Mouse (Mus musculus): ENCODE measurements around the gene Gpr119. TPM values are rescaled to one million over a fixed set of nuclear protein-coding genes. Genes with fewer than 3 reads are reported as not detected.
A peak's percentile ranks its signal among the peaks of the same experiment; 100 is the strongest.

Gpr119 gene
- polyA plus RNA-seq, 2 experiments: not detected

DNA sequence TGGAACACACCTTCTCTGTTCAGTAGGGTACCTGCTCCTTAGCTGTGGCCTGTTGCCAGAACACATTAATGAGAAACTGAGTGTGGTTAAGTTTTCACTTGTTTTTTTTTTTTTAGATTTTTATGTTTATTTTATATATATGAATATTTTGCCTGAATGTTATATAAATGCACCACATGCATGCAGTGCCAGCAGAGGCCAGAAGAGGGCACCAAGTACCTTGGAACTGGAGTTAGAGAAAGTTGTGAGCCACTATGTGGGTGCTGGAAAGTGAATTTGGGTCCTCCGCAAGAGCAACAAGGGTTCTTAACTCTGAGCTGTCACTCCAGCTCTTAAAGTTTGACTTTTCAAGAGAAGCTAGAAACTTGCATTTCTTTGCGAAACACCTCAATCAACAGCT, 30.2 kb downstream of the Gpr119 start:
- no peaks in the 10 kb centered on the region for H3K36me3 ChIP-seq (replicated peaks; ENCODE audit: control insufficient read depth, insufficient read depth, low read depth)
- WGBS (ENCODE audit: insufficient replicate concordance): 78% methylated on average over 2 of the region's 2 CpGs
- H3K27me3 ChIP-seq (ENCODE audit: control insufficient read depth, insufficient read depth, low read length): no peaks in the 10 kb centered on the region
- no peak overlapping the region for H3K4me2 ChIP-seq (ENCODE audit: low read depth)
- no peak for DNase-seq (ENCODE audit: low read depth in 3 of 3, low spot score in 3 of 3)
- no peak for TF ChIP-seq EP300 (IDR thresholded peaks at IDR 0.05; ENCODE audit: low read depth)
- TF ChIP-seq CTCF (IDR thresholded peaks at IDR 0.05; ENCODE audit: low read depth): peak; percentile 67
- H3K9ac ChIP-seq (replicated peaks): no peak overlapping the region
- H3K4me3 ChIP-seq (ENCODE audit: insufficient read depth in 1 of 2, low read depth in 2 of 2, low read length in 2 of 2): no peak overlapping the region
- no peaks in the 10 kb centered on the region for H3K4me1 ChIP-seq (replicated peaks; ENCODE audit: control insufficient read depth in 2 of 2, insufficient read depth in 2 of 2, low read length in 1 of 2)
- no peak for ATAC-seq (ENCODE audit: insufficient read depth)
- no peak overlapping the region for H3K27ac ChIP-seq
- H3K9me3 ChIP-seq (ENCODE audit: control insufficient read depth, low read length): no peaks in the 10 kb centered on the region

DNA sequence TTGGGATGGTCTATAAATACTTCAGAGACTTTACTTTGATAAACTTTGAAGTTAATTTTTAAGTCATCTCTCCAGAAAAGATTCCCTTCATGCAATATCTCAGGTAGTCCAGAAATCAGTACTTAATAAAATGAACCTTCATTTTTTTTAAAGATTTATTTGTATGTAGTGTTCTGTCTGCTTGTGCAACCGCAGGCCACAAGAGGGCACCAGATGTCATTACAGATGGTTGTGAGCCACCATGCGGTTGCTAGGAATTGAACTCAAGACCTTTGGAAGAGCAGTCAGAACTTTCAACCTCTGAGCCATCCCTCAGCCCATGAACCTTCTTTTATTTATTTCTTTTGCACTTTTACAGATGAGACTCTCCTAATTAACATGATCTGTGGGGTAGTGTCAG, 37.2 kb downstream of the Gpr119 start:
- H3K9me3 ChIP-seq (ENCODE audit: control insufficient read depth, low read length): no peaks in the 10 kb centered on the region
- H3K9ac ChIP-seq (replicated peaks): no peak overlapping the region
- no peaks in the 10 kb centered on the region for H3K4me1 ChIP-seq (replicated peaks; ENCODE audit: control insufficient read depth in 2 of 2, insufficient read depth in 2 of 2, low read length in 1 of 2)
- peak; percentile 44 for TF ChIP-seq CTCF (IDR thresholded peaks at IDR 0.05; ENCODE audit: low read depth)
- TF ChIP-seq EP300 (IDR thresholded peaks at IDR 0.05; ENCODE audit: low read depth): no peak
- ATAC-seq (ENCODE audit: insufficient read depth): no peak
- H3K4me2 ChIP-seq (ENCODE audit: low read depth): no peak overlapping the region
- H3K4me3 ChIP-seq (ENCODE audit: insufficient read depth in 1 of 2, low read depth in 2 of 2, low read length in 2 of 2): no peak overlapping the region
- H3K27me3 ChIP-seq (ENCODE audit: control insufficient read depth, insufficient read depth, low read length): no peaks in the 10 kb centered on the region
- no peak overlapping the region for H3K27ac ChIP-seq
- H3K36me3 ChIP-seq (replicated peaks; ENCODE audit: control insufficient read depth, insufficient read depth, low read depth): no peaks in the 10 kb centered on the region
- whole genome bisulfite sequencing (ENCODE audit: insufficient replicate concordance): 48% methylated on average over 2 of the region's 2 CpGs
- no peak for DNase-seq (ENCODE audit: low read depth in 3 of 3, low spot score in 3 of 3)

GRCm38 (mm10) chrX:48624054-48624420, 50.2 kb downstream of the Gpr119 start:
- WGBS (ENCODE audit: insufficient replicate concordance): 15% methylated on average over 9 of the region's 9 CpGs
- TF ChIP-seq EP300 (IDR thresholded peaks at IDR 0.05; ENCODE audit: low read depth) (no peak), CTCF (IDR thresholded peaks at IDR 0.05; ENCODE audit: low read depth) (no peak)
- Histone ChIP-seq H3K27me3 (ENCODE audit: control insufficient read depth, insufficient read depth, low read length) (no peaks in the 10 kb centered on the region), H3K9me3 (ENCODE audit: control insufficient read depth, low read length) (no peaks in the 10 kb centered on the region), H3K27ac (no peak overlapping the region), H3K36me3 (replicated peaks; ENCODE audit: control insufficient read depth, insufficient read depth, low read depth) (no peaks in the 10 kb centered on the region), H3K9ac (replicated peaks) (peak overlapping the region; percentile 65), H3K4me3 (ENCODE audit: insufficient read depth in 1 of 2, low read depth in 2 of 2, low read length in 2 of 2) (peak overlapping the region; percentile 69 to 84), H3K4me1 (replicated peaks; ENCODE audit: control insufficient read depth in 2 of 2, insufficient read depth in 2 of 2, low read length in 1 of 2) (no peaks in the 10 kb centered on the region), H3K4me2 (ENCODE audit: low read depth) (peak overlapping the region; percentile 73)
- ATAC-seq (ENCODE audit: insufficient read depth): no peak
- no peak for DNase-seq (ENCODE audit: low read depth in 3 of 3, low spot score in 3 of 3)

DNA sequence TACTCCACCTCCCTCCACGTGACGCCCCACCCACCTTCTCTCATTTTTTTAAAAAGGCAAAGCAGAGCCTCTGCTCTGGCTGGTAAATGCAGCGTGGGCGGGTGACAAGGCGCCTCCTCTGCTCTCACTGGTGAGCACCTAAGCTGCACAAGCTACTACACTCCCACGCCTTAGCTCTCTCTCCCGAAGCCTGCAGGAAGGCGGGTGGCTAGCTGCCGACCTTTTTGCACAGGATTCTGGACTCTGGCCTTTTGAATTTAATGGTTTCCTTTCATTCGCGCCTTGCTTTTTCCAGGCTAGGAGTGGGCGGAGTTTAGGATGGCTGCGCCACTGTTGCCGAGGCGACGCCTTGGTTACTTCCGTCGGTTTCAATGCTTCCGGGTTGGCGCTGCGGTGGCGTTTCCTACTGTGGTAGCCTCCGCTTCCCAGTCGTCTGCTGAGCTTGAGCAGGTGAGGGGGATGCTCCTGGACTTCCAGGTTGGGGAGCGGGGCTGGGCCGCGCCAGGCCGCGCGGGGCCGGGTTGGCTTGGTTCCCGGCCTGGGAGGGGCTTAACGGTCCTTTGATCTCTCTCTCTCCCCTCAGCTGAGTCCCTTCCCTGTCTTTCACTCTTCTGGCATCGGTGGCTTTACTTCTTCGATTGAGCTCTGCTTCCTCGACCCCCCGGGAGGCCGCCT, 50.8 kb downstream of the Gpr119 start, which contains the start of gene Slc25a14:
Gene Slc25a14 (plus strand): TSS at position 35 of the 675 bp plus-strand sequence.
- H3K9ac ChIP-seq (replicated peaks): peak within 1 kb of the TSS; percentile 65
- H3K4me3 ChIP-seq (ENCODE audit: insufficient read depth in 1 of 2, low read depth in 2 of 2, low read length in 2 of 2): peak within 1 kb of the TSS; percentile 69 to 84
- no peaks in the 10 kb centered on the region for H3K9me3 ChIP-seq (ENCODE audit: control insufficient read depth, low read length)
- TF ChIP-seq CTCF (IDR thresholded peaks at IDR 0.05; ENCODE audit: low read depth) (no peak), EP300 (IDR thresholded peaks at IDR 0.05; ENCODE audit: low read depth) (no peak)
- no peak within 1 kb of the TSS; the same call in 1 of the 2 replicates for H3K27ac ChIP-seq
- peak within 1 kb of the TSS; percentile 73 for H3K4me2 ChIP-seq (ENCODE audit: low read depth)
- WGBS (ENCODE audit: insufficient replicate concordance): 9% methylated on average over 38 of the region's 38 CpGs
- H3K27me3 ChIP-seq (ENCODE audit: control insufficient read depth, insufficient read depth, low read length): no peaks in the 10 kb centered on the region
- peak; percentile 50 to 64 (median 55) for DNase-seq (ENCODE audit: low read depth in 3 of 3, low spot score in 3 of 3)
- ATAC-seq (ENCODE audit: insufficient read depth): peak; percentile 94
- H3K4me1 ChIP-seq (replicated peaks; ENCODE audit: control insufficient read depth in 2 of 2, insufficient read depth in 2 of 2, low read length in 1 of 2): no peaks in the 10 kb centered on the region
- no peaks in the 10 kb centered on the region for H3K36me3 ChIP-seq (replicated peaks; ENCODE audit: control insufficient read depth, insufficient read depth, low read depth)

DNA sequence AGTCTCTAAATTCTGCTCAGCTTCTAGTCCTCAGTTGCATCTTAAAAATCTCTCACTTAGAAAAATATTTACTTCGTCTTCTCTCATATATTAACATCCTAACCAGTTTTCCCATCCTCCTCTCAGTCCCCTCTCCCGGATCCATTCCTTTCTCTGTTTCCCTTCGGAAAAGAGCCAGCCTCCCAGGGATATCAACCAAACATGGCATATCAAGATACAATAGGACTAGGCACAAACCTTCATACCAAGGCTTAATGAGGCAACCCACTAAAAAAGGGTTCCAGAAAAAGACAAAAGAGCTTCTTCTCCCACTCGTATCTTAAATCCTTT, 51.3 kb downstream of the Gpr119 start:
- TF ChIP-seq CTCF (IDR thresholded peaks at IDR 0.05; ENCODE audit: low read depth): no peak
- no peak for TF ChIP-seq EP300 (IDR thresholded peaks at IDR 0.05; ENCODE audit: low read depth)

More for the DNA sequence above, 51.3 kb downstream of the Gpr119 start:
- Histone ChIP-seq H3K27ac (no peak overlapping the region), H3K4me3 (ENCODE audit: insufficient read depth in 1 of 2, low read depth in 2 of 2, low read length in 2 of 2) (peak overlapping the region; percentile 69 to 84), H3K9ac (replicated peaks) (no peak overlapping the region), H3K9me3 (ENCODE audit: control insufficient read depth, low read length) (no peaks in the 10 kb centered on the region), H3K4me1 (replicated peaks; ENCODE audit: control insufficient read depth in 2 of 2, insufficient read depth in 2 of 2, low read length in 1 of 2) (no peaks in the 10 kb centered on the region), H3K36me3 (replicated peaks; ENCODE audit: control insufficient read depth, insufficient read depth, low read depth) (no peaks in the 10 kb centered on the region), H3K4me2 (ENCODE audit: low read depth) (peak overlapping the region; percentile 73), H3K27me3 (ENCODE audit: control insufficient read depth, insufficient read depth, low read length) (no peaks in the 10 kb centered on the region)
- no peak for ATAC-seq (ENCODE audit: insufficient read depth)
- 17% methylated on average over 4 of the region's 4 CpGs for WGBS (ENCODE audit: insufficient replicate concordance)
- DNase-seq (ENCODE audit: low read depth in 3 of 3, low spot score in 3 of 3): no peak

Small RNAs within 50 kb of the gene (microRNA-seq; reads per million reads assigned to microRNA genes)
- gene Gm27828: not detected

Other genes with a start within 250 kb of the Gpr119 start
- gene Elf4, start 211.3 kb downstream of the Gpr119 start, polyA plus RNA-seq (2012; rRNA removed): 3.5 and 3.8 TPM in 2 replicates
- 2.5 and 2.6 TPM in 2 replicates for gene Elf4, start 211.3 kb downstream of the Gpr119 start, polyA plus RNA-seq (2014; fragmentation: Nextera tagmentation; extraction: Ambion mirVana)
- gene Aifm1, start 160.9 kb downstream of the Gpr119 start, polyA plus RNA-seq (2012; rRNA removed): 23.9 and 34.6 TPM in 2 replicates
- 51.4 and 56.8 TPM in 2 replicates for gene Aifm1, start 160.9 kb downstream of the Gpr119 start, polyA plus RNA-seq (2014; fragmentation: Nextera tagmentation; extraction: Ambion mirVana)
- gene Rab33a, start 155.2 kb downstream of the Gpr119 start, polyA plus RNA-seq (2012; rRNA removed): 0.38 and 0.62 TPM in 2 replicates
- 0.42 and 0.48 TPM in 2 replicates for gene Rab33a, start 155.2 kb downstream of the Gpr119 start, polyA plus RNA-seq (2014; fragmentation: Nextera tagmentation; extraction: Ambion mirVana)
- 5.2 and 5.4 TPM in 2 replicates for gene Zfp280c, start 80.0 kb downstream of the Gpr119 start, polyA plus RNA-seq (2012; rRNA removed)
- gene Zfp280c, start 80.0 kb downstream of the Gpr119 start, polyA plus RNA-seq (2014; fragmentation: Nextera tagmentation; extraction: Ambion mirVana): 2.1 and 4.4 TPM in 2 replicates
- gene Slc25a14, start 51.1 kb downstream of the Gpr119 start, polyA plus RNA-seq (2012; rRNA removed): 1.8 and 2.2 TPM in 2 replicates
- 3.6 and 4.5 TPM in 2 replicates for gene Slc25a14, start 51.1 kb downstream of the Gpr119 start, polyA plus RNA-seq (2014; fragmentation: Nextera tagmentation; extraction: Ambion mirVana)
- 4.9 and 10.1 TPM in 2 replicates for gene Rbmx2, start 20.5 kb upstream of the Gpr119 start, polyA plus RNA-seq (2012; rRNA removed)
- 13.2 and 15.2 TPM in 2 replicates for gene Rbmx2, start 20.5 kb upstream of the Gpr119 start, polyA plus RNA-seq (2014; fragmentation: Nextera tagmentation; extraction: Ambion mirVana)
- 0.03 TPM in 1 of 2 replicates, not detected in the other for gene Gm595, start 203.2 kb upstream of the Gpr119 start, polyA plus RNA-seq (2012; rRNA removed)
- 0.06 TPM in 1 of 2 replicates, not detected in the other for gene Gm595, start 203.2 kb upstream of the Gpr119 start, polyA plus RNA-seq (2014; fragmentation: Nextera tagmentation; extraction: Ambion mirVana)

Measured in liver, embryonic 14.5 days (tissue).